Comparison of ENCODE assay signal across 24 mouse cellular contexts in the genomic region with DNA sequence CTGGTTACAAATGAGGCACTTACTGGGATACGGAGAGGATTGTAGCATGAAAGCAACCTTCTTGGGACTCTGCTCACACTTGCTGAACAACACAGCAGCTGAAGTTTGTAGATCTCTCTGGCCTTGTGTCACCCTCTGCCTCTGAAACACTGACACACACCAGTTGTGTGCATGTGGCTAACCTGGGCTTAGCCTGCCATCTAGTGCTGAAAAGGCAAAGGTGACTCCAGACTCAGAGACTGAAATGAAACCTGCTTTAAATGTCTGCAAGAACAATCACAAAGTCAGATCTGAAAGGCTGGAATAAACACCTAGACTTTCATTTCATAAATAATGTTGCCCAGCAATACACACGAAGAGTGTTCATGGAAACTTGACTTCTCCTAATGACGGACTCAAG. TPM values are rescaled to one million over a fixed set of nuclear protein-coding genes. Genes with fewer than 3 reads are reported as not detected.
DNase-seq lines count a peak whose midpoint lies in the region; ATAC-seq and TF ChIP-seq lines count a peak whose summit lies in the region.
"Not testable (repeated sequence)": the region's sequence is repeated elsewhere in the genome, so short reads cannot be mapped to it uniquely, and the experiment has no call there.
"Had no signal": no experiment of that assay in that cellular context is flagged by ENCODE, and none has a peak within 500 bp of the region (broad histone marks: within the 10 kb centered on the region; RNA-seq: fewer than 3 reads in every experiment).

No protein-coding gene starts in this region.

- peak; percentile 28 for DNase-seq in ZHBTc4 (ENCODE audit: low read depth, low spot score)
- DNase-seq in embryo, embryonic 10.5 days (ENCODE audit: low spot score), result peak; percentile 21
- DNase-seq in hindbrain, embryonic 11.5 days (ENCODE audit: low spot score), result peak; percentile 1
- peak; percentile 5 to 10 for DNase-seq in left cerebral cortex, adult 18-20 months (ENCODE audit: low spot score in 2 of 2)
- not testable (repeated sequence) for DNase-seq in lung, postnatal 0 days (ENCODE audit: low spot score)
- peak; percentile 12 for DNase-seq in right cerebral cortex, postnatal 14 days

- H3K9ac ChIP-seq in hindbrain, embryonic 11.5 days (ENCODE audit: low read depth, low read length); lung, postnatal 0 days (replicated peaks; ENCODE audit: low read depth): not testable (repeated sequence)

- H3K4me1 ChIP-seq in E14TG2a.4 (replicated peaks; ENCODE audit: low read depth, low read length); hindbrain, embryonic 11.5 days (replicated peaks; ENCODE audit: control insufficient read depth, insufficient read depth, low read length); lung, postnatal 0 days (ENCODE audit: insufficient read depth, low read depth, low read length): not testable (repeated sequence)

- H3K4me3 ChIP-seq in E14TG2a.4 (replicated peaks; ENCODE audit: low read length); hindbrain, embryonic 11.5 days (ENCODE audit: low read depth, low read length); lung, postnatal 0 days (ENCODE audit: low read depth, low read length): not testable (repeated sequence)

- H3K4me2 ChIP-seq in hindbrain, embryonic 11.5 days (replicated peaks; ENCODE audit: low read depth, low read length); lung, postnatal 0 days (replicated peaks; ENCODE audit: low read depth, low read length): not testable (repeated sequence)

- ATAC-seq in hindbrain, embryonic 11.5 days (ENCODE audit: low FRiP score); lung, postnatal 0 days: not testable (repeated sequence)

- 89% methylated on average over 3 of the region's 3 CpGs for WGBS in hindbrain, embryonic 11.5 days
- WGBS in lung, postnatal 0 days, result 68% methylated on average over 3 of the region's 3 CpGs

- H3K36me3 ChIP-seq in E14TG2a.4 (ENCODE audit: insufficient read depth, low read length); hindbrain, embryonic 11.5 days (ENCODE audit: control insufficient read depth, insufficient read depth, low read length); lung, postnatal 0 days (ENCODE audit: insufficient read depth, low read length): not testable (repeated sequence)

- H3K9me3 ChIP-seq in E14TG2a.4 (ENCODE audit: low read length); hindbrain, embryonic 11.5 days (ENCODE audit: control insufficient read depth, low read length); lung, postnatal 0 days (ENCODE audit: low read length): not testable (repeated sequence)

- H3K27ac ChIP-seq in hindbrain, embryonic 11.5 days (ENCODE audit: low read depth, low read length); lung, postnatal 0 days (ENCODE audit: low read length): not testable (repeated sequence)

- peak; percentile 17; the same call in 1 of the 2 replicates for TF ChIP-seq CTCF in E14TG2a.4 (conservative IDR thresholded peaks at IDR 0.05; ENCODE audit: low read length)
- TF ChIP-seq CTCF in lung, postnatal 0 days (IDR thresholded peaks at IDR 0.05), result 0 out of 2 replicates have a peak, but pooled peaks have one; percentile 14

- not testable (repeated sequence) for TF ChIP-seq EP300 in lung, postnatal 0 days (IDR thresholded peaks at IDR 0.05)

- not testable (repeated sequence) for H3K27me3 ChIP-seq in E14TG2a.4 (ENCODE audit: insufficient read depth, low read length); hindbrain, embryonic 11.5 days (ENCODE audit: control insufficient read depth, insufficient read depth, low read length); lung, postnatal 0 days (replicated peaks; ENCODE audit: insufficient read depth, low read length)

RNA-seq across cellular contexts. Expression of gene Olfr1380, which starts 2.6 kb away (rescaled TPM):
- polyA plus RNA-seq in hindbrain, embryonic 11.5 days (2014; fragmentation: Nextera tagmentation; extraction: Ambion mirVana), result not detected in 2 replicates
- not detected for total RNA-seq in left cerebral cortex, adult 18-20 months (2021)
- polyA plus RNA-seq in lung, postnatal 0 days (2015; fragmentation: Nextera tagmentation; extraction: Ambion mirVana), result not detected in 2 replicates
- total RNA-seq: adrenal gland, postnatal 10 days; gastrocnemius, postnatal 14 days; heart, adult 18-20 months; heart, postnatal 4 days; layer of hippocampus, adult 8-10 months had no signal
- polyA plus RNA-seq: activated CD4-positive, CD25-positive, alpha-beta regulatory T cell, adult 4 months; embryonic facial prominence, embryonic 11.5 days; erythroblast, embryonic 14.5 days; forebrain, embryonic 13.5 days; heart, embryonic 14.5 days; hindbrain, embryonic 16.5 days; limb, embryonic 11.5 days; liver, embryonic 11.5 days; lung, embryonic 15.5 days; macrophage; midbrain, embryonic 12.5 days; neural tube, embryonic 13.5 days had no signal

RNA-seq across cellular contexts. Expression of gene Olfr1381, which starts 10.8 kb away (rescaled TPM):
- not detected in 2 replicates for polyA plus RNA-seq in hindbrain, embryonic 11.5 days (2014; fragmentation: Nextera tagmentation; extraction: Ambion mirVana)
- total RNA-seq in left cerebral cortex, adult 18-20 months (2021), result not detected
- polyA plus RNA-seq in lung, postnatal 0 days (2015; fragmentation: Nextera tagmentation; extraction: Ambion mirVana), result not detected in 2 replicates
- total RNA-seq: adrenal gland, postnatal 10 days; gastrocnemius, postnatal 14 days; heart, adult 18-20 months; heart, postnatal 4 days; layer of hippocampus, adult 8-10 months had no signal
- polyA plus RNA-seq: activated CD4-positive, CD25-positive, alpha-beta regulatory T cell, adult 4 months; embryonic facial prominence, embryonic 11.5 days; erythroblast, embryonic 14.5 days; forebrain, embryonic 13.5 days; heart, embryonic 14.5 days; hindbrain, embryonic 16.5 days; limb, embryonic 11.5 days; liver, embryonic 11.5 days; lung, embryonic 15.5 days; macrophage; midbrain, embryonic 12.5 days; neural tube, embryonic 13.5 days had no signal

RNA-seq across cellular contexts. Expression of gene Olfr1382, which starts 26.0 kb away (rescaled TPM):
- polyA plus RNA-seq in hindbrain, embryonic 11.5 days (2014; fragmentation: Nextera tagmentation; extraction: Ambion mirVana), result not detected in 2 replicates
- total RNA-seq in left cerebral cortex, adult 18-20 months (2021), result not detected
- not detected in 2 replicates for polyA plus RNA-seq in lung, postnatal 0 days (2015; fragmentation: Nextera tagmentation; extraction: Ambion mirVana)
- total RNA-seq: adrenal gland, postnatal 10 days; gastrocnemius, postnatal 14 days; heart, adult 18-20 months; heart, postnatal 4 days; layer of hippocampus, adult 8-10 months had no signal
- polyA plus RNA-seq: activated CD4-positive, CD25-positive, alpha-beta regulatory T cell, adult 4 months; embryonic facial prominence, embryonic 11.5 days; erythroblast, embryonic 14.5 days; forebrain, embryonic 13.5 days; heart, embryonic 14.5 days; hindbrain, embryonic 16.5 days; limb, embryonic 11.5 days; liver, embryonic 11.5 days; lung, embryonic 15.5 days; macrophage; midbrain, embryonic 12.5 days; neural tube, embryonic 13.5 days had no signal

RNA-seq across cellular contexts. Expression of gene Olfr1383, which starts 34.6 kb away (rescaled TPM):
- not detected in 2 replicates for polyA plus RNA-seq in hindbrain, embryonic 11.5 days (2014; fragmentation: Nextera tagmentation; extraction: Ambion mirVana)
- total RNA-seq in left cerebral cortex, adult 18-20 months (2021), result not detected
- not detected in 2 replicates for polyA plus RNA-seq in lung, postnatal 0 days (2015; fragmentation: Nextera tagmentation; extraction: Ambion mirVana)
- total RNA-seq: adrenal gland, postnatal 10 days; gastrocnemius, postnatal 14 days had no signal
- polyA plus RNA-seq: activated CD4-positive, CD25-positive, alpha-beta regulatory T cell, adult 4 months; embryonic facial prominence, embryonic 11.5 days; erythroblast, embryonic 14.5 days; forebrain, embryonic 13.5 days; heart, embryonic 14.5 days; hindbrain, embryonic 16.5 days; limb, embryonic 11.5 days; liver, embryonic 11.5 days; lung, embryonic 15.5 days; macrophage; midbrain, embryonic 12.5 days; neural tube, embryonic 13.5 days had no signal

RNA-seq across cellular contexts. Expression of gene Olfr1384, which starts 47.5 kb away (rescaled TPM):
- polyA plus RNA-seq in hindbrain, embryonic 11.5 days (2014; fragmentation: Nextera tagmentation; extraction: Ambion mirVana), result not detected in 2 replicates
- not detected for total RNA-seq in left cerebral cortex, adult 18-20 months (2021)
- not detected in 2 replicates for polyA plus RNA-seq in lung, postnatal 0 days (2015; fragmentation: Nextera tagmentation; extraction: Ambion mirVana)
- total RNA-seq: adrenal gland, postnatal 10 days; gastrocnemius, postnatal 14 days; heart, adult 18-20 months; heart, postnatal 4 days; layer of hippocampus, adult 8-10 months had no signal
- polyA plus RNA-seq: activated CD4-positive, CD25-positive, alpha-beta regulatory T cell, adult 4 months; embryonic facial prominence, embryonic 11.5 days; erythroblast, embryonic 14.5 days; forebrain, embryonic 13.5 days; heart, embryonic 14.5 days; hindbrain, embryonic 16.5 days; limb, embryonic 11.5 days; liver, embryonic 11.5 days; lung, embryonic 15.5 days; macrophage; midbrain, embryonic 12.5 days; neural tube, embryonic 13.5 days had no signal
